Mouse (Mus musculus) hindbrain, embryonic 14.5 days (tissue): Measurements from ENCODE around the gene Lrmp. TPM values are rescaled to one million over a fixed set of nuclear protein-coding genes. Genes with fewer than 3 reads are reported as not detected.
"Not testable (repeated sequence)": the region's sequence is repeated elsewhere in the genome, so short reads cannot be mapped to it uniquely, and the experiment has no call there.

ENCODE experiments used
- ATAC-seq: fragments of 200-750 bp; cut with Nextera tagmentation; 2 replicates; pipeline ENCODE4 v1.8.0; 2017; ENCODE audit warnings: moderate number of reproducible peaks, mild to moderate bottlenecking, moderate TSS enrichment, moderate library complexity; ENCODE audit not compliant: low FRiP score
- DNase-seq: peaks from one replicate; pipeline ENCODE4 v3.0.0-alpha.2; 2015; ENCODE audit warnings: low spot score
- H3K27ac ChIP-seq: fragments of 300-500 bp; sonication (generic); 2 replicates; pipeline ENCODE4 v1.5.1; 2014; ENCODE audit warnings: mild to moderate bottlenecking, moderate library complexity
- H3K27me3 ChIP-seq: fragments of 300-500 bp; sonication (generic); 2 replicates; pipeline ENCODE4 v1.6.1; 2014; ENCODE audit warnings: mild to moderate bottlenecking, low read length, mixed read lengths; ENCODE audit not compliant: control insufficient read depth, insufficient read depth
- H3K36me3 ChIP-seq: fragments of 300-500 bp; sonication (generic); replicated peaks from 2 replicates; pipeline ENCODE4 v1.6.1; 2014; ENCODE audit not compliant: control insufficient read depth, insufficient read depth
- H3K4me1 ChIP-seq: fragments of 300-500 bp; sonication (generic); replicated peaks from 2 replicates; pipeline ENCODE4 v1.6.1; 2014; ENCODE audit warnings: antibody characterized with exemption, low read length, mixed read lengths; ENCODE audit not compliant: control insufficient read depth, insufficient read depth
- H3K4me2 ChIP-seq: fragments of 300-500 bp; sonication (generic); replicated peaks from 2 replicates; pipeline ENCODE4 v1.6.1; 2014; ENCODE audit warnings: mild to moderate bottlenecking, moderate library complexity
- H3K4me3 ChIP-seq: fragments of 300-500 bp; sonication (generic); replicated peaks from 2 replicates; pipeline ENCODE4 v1.5.1; 2014; ENCODE audit warnings: mild to moderate bottlenecking, low read length
- H3K9ac ChIP-seq: fragments of 300-500 bp; sonication (generic); 2 replicates; pipeline ENCODE4 v1.6.1; 2014
- H3K9me3 ChIP-seq: fragments of 300-500 bp; sonication (generic); 2 replicates; pipeline ENCODE4 v1.6.1; 2016; ENCODE audit warnings: low read length; ENCODE audit not compliant: control insufficient read depth
- WGBS: fragments of 180-500 bp; shearing (Covaris S2); extraction: QIAGEN DNeasy Blood & Tissue Kit; methylation state at CpG from one replicate; pipeline ENCODE4 v1.1.7; 2014; 5-methylcytosine and 5-hydroxymethylcytosine counted together
- polyA plus RNA-seq: library from polyadenylated mRNA; unstranded; fragments of >200 nt; fragmentation: Nextera tagmentation; extraction: Ambion mirVana; gene quantifications from 2 replicates; pipeline ENCODE4 v1.2.1, GENCODE M21; 2014

The Lrmp gene
- polyA plus RNA-seq, 1 experiment from 2014 or later: 0.78 TPM

DNA sequence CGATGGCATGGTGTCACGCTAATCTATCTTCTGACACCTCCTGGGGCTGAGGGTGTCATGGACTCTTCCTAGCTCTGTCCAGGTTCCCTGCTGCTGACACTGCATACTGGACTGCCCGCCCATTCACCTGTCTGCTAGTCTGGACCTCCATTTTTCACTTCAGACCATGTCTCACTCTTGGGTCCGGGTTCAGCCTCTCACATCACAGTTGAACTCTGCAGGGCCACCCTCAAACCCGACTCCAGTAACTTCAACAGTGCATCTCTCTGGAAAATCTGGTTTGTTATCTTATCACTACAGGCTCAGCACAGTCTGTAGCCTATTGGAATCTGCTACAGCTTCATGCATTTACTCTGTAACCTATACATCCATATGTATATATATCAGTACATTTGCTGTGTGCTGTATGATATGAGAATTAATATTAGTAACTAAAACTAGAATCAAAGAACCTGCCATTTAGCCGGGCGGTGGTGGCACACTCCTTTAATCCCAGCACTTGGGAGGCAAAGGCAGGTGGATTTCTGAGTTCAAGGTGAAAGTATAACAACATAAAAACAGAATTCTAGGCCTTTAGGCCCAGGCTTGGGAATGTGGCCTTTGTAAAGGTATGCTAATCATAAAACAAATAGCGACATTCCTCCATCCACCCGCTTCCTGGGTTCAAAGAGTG, 36.2 kb upstream of the Lrmp start:
- no peak for ATAC-seq
- Histone ChIP-seq H3K4me1 (0 out of 2 replicates have a peak, but pooled peaks cover 3% of the 10 kb centered on the region), H3K27me3 (no peaks in the 10 kb centered on the region), H3K36me3 (no peaks in the 10 kb centered on the region), H3K4me3 (no peak overlapping the region), H3K9me3 (no peaks in the 10 kb centered on the region), H3K4me2 (no peak overlapping the region), H3K27ac (no peak overlapping the region), H3K9ac (no peak overlapping the region)
- WGBS: 77% methylated on average over 8 of the region's 9 CpGs
- DNase-seq: no peak

- H3K4me2 ChIP-seq: no peak overlapping the region
- H3K4me1 ChIP-seq: no peaks in the 10 kb centered on the region
- H3K36me3 ChIP-seq: no peaks in the 10 kb centered on the region
- H3K9ac ChIP-seq: no peak overlapping the region
- 81% methylated on average over 4 of the region's 4 CpGs for WGBS
- no peak overlapping the region for H3K4me3 ChIP-seq
- H3K9me3 ChIP-seq: no peaks in the 10 kb centered on the region
- H3K27ac ChIP-seq: no peak overlapping the region
- DNase-seq (no peak), ATAC-seq (no peak)
- H3K27me3 ChIP-seq: no peaks in the 10 kb centered on the region
Observed at GRCm38 (mm10) chr6:145081721-145082120, 33.7 kb upstream of the Lrmp start.

DNA sequence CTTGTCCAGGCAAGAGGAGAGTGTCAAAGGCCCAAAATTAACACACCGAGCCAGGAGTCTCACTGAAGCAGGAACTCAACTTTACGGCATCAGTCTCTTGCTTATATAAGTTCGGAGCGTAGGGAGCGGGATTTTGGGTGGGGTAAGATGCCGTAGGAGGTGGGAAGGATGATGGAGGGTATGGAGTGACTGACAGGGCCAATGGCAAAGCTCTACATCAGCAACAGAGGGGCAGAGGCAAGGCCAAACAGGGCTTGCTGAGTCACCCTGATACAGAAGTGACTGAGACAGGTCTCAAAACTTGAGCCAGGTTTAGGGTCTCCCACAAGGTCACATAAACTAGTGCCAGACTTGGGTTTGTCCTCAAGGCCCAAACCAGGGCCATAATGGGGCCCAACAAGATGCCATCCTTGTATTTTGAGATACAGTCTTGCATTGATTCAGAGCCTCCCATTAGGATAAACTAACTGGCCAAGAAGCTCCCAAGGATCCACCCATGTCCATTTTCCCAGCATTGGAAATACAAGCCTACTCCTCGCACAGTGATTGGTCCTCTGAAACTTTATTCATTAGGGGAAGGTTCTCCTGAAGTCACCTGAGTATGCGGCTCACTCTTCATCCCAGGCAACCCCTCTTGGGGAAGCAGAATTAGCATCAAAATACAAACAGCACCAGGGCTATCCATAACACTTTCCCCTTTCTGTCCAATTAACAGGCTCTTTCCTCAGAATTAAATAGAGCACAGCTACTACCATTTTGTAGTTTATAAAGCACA, 30.9 kb upstream of the Lrmp start:
- ATAC-seq (no peak), DNase-seq (no peak)
- H3K4me1 ChIP-seq: no peaks in the 10 kb centered on the region
- H3K9me3 ChIP-seq: no peaks in the 10 kb centered on the region
- no peaks in the 10 kb centered on the region for H3K27me3 ChIP-seq
- H3K4me3 ChIP-seq: no peak overlapping the region
- H3K4me2 ChIP-seq: no peak overlapping the region
- WGBS: 88% methylated on average over 8 of the region's 8 CpGs
- H3K9ac ChIP-seq: no peak overlapping the region
- H3K36me3 ChIP-seq: no peaks in the 10 kb centered on the region
- H3K27ac ChIP-seq: no peak overlapping the region

DNA sequence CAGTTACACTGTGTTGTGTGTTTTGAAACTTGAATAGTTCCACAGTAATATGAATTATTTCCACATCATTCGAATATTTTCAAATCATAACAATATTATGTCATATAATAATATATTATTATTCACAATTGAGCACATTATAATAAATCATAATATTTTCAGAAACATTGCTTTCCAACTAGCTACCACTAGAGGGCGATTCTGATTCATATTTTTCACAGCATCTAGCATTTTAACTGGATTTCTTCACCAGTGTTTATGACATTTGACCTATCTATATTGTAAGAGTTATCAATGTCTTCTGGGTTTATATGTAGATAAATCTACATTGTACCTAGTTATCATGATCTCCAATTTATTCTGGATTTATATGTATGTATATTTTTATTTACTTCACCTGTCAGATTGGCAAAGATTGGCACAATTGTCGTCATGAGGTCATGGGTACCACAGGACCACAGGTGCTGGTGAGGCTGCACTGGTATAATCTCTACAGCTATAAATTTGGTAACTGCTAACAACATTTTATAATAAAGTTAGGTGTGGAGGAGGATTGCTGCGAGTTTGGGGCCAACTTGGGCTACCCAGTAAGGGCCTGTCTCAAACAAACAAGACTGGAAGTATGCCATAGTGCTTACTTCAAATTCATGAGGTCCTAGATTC, 26.9 kb upstream of the Lrmp start:
- ATAC-seq: no peak
- no peak overlapping the region for H3K9ac ChIP-seq
- H3K27me3 ChIP-seq: no peaks in the 10 kb centered on the region
- 51% methylated on average over 4 of the region's 4 CpGs for WGBS
- H3K27ac ChIP-seq: no peak overlapping the region
- H3K4me3 ChIP-seq: no peak overlapping the region
- H3K4me2 ChIP-seq: no peak overlapping the region
- H3K4me1 ChIP-seq: no peaks in the 10 kb centered on the region
- H3K36me3 ChIP-seq: no peaks in the 10 kb centered on the region
- no peaks in the 10 kb centered on the region for H3K9me3 ChIP-seq
- DNase-seq: peak; percentile 67

DNA sequence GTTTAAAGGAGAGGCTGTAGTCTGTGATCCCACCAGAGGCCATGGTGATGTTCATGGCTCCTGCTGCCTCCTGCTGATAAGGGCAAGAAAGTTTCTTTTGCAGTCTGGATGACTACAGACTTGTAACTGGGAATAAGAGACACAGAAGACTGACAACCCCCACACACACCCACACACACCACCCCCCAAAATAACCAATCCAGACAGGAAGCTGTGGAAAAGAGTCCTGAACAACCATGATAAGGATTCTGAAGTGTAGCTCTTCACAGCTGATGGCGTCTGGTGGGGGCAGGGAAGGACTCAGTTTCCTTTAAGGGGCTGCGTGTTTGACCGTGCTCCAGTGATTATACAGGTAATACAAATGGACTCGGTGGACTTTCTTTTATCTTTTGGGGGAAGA, 26.1 kb upstream of the Lrmp start:
- Histone ChIP-seq H3K9me3 (no peaks in the 10 kb centered on the region), H3K27me3 (no peaks in the 10 kb centered on the region), H3K9ac (no peak overlapping the region), H3K4me1 (no peaks in the 10 kb centered on the region), H3K36me3 (no peaks in the 10 kb centered on the region), H3K4me2 (no peak overlapping the region), H3K4me3 (no peak overlapping the region), H3K27ac (no peak overlapping the region)
- 83% methylated on average over 4 of the region's 4 CpGs for WGBS
- DNase-seq (no peak), ATAC-seq (no peak)

- Histone ChIP-seq H3K36me3 (no peaks in the 10 kb centered on the region), H3K4me3 (no peak overlapping the region), H3K27me3 (no peaks in the 10 kb centered on the region), H3K27ac (no peak overlapping the region), H3K4me1 (no peaks in the 10 kb centered on the region), H3K9ac (no peak overlapping the region), H3K9me3 (no peaks in the 10 kb centered on the region), H3K4me2 (no peak overlapping the region)
- DNase-seq: no peak
- WGBS: 64% methylated on average over 6 of the region's 6 CpGs
- ATAC-seq: no peak
Observed at GRCm38 (mm10) chr6:145090201-145090863, 25.1 kb upstream of the Lrmp start.

DNA sequence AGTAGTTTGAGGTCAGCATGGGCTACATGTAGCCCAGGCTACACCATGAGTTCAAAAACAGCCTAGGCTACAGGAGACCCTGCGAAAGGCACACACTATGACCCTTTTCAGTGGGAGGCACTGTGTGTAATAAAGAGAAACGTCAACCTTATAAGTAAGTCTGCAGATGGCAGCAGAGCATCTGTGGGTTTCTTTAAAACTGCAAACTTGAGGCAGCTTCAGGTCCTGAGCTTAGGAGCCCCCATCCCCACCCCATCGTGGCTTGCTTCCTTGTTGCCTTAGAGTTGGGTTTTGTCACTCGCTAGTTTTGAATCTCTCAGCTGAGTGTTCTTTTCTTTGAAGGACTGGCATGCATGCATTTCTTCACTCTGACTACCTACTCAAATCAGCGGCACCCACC, 24.5 kb upstream of the Lrmp start:
- H3K27me3 ChIP-seq: no peaks in the 10 kb centered on the region
- H3K27ac ChIP-seq: no peak overlapping the region
- H3K36me3 ChIP-seq: no peaks in the 10 kb centered on the region
- DNase-seq (no peak), ATAC-seq (no peak)
- H3K9ac ChIP-seq: no peak overlapping the region
- no peak overlapping the region for H3K4me3 ChIP-seq
- H3K4me1 ChIP-seq: no peaks in the 10 kb centered on the region
- H3K4me2 ChIP-seq: no peak overlapping the region
- WGBS: 75% methylated on average over 5 of the region's 5 CpGs
- H3K9me3 ChIP-seq: no peaks in the 10 kb centered on the region

- H3K27me3 ChIP-seq: no peaks in the 10 kb centered on the region
- H3K4me3 ChIP-seq: no peak overlapping the region
- no peaks in the 10 kb centered on the region for H3K4me1 ChIP-seq
- H3K9ac ChIP-seq: no peak overlapping the region
- H3K36me3 ChIP-seq: no peaks in the 10 kb centered on the region
- ATAC-seq: no peak
- no peak overlapping the region for H3K4me2 ChIP-seq
- WGBS: 85% methylated on average over 7 of the region's 7 CpGs
- DNase-seq: no peak
- H3K9me3 ChIP-seq: no peaks in the 10 kb centered on the region
- H3K27ac ChIP-seq: no peak overlapping the region
Observed at GRCm38 (mm10) chr6:145091998-145092397, 23.5 kb upstream of the Lrmp start.

DNA sequence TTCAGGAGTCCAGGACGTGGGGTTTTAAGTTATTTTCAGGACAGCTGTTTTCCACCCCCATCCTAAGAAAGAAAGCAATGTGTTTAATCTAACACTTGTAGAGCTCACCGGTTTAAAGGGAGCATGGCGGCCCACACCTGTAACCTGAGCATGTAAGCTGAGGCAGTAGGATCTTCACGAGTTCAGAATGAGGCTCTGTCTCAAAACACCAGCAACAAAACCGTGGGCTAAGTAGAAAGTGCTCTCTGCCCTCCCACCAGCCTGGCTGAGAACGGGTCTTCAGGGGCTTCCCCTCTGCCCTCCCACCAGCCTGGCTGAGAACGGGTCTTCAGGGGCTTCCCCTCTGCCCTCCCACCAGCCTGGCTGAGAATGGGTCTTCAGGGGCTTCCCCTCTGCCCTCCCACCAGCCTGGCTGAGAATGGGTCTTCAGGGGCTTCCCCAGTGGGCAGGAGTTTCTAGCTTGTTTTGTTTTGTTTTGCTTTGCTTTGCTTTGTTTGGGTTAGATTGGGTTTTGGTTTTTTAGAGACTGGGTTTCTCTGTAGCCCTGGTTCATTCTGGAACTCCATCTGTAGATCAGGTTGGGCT, 22.3 kb upstream of the Lrmp start:
- not testable (repeated sequence) for DNase-seq, H3K36me3 ChIP-seq, H3K4me2 ChIP-seq, ATAC-seq, H3K9ac ChIP-seq, H3K4me1 ChIP-seq, H3K27me3 ChIP-seq, H3K27ac ChIP-seq, H3K9me3 ChIP-seq, H3K4me3 ChIP-seq
- WGBS: 60% methylated on average over 7 of the region's 7 CpGs
